Mouse (Mus musculus): ENCODE measurements around the gene Mtg2. TPM values are rescaled to one million over a fixed set of nuclear protein-coding genes. Genes with fewer than 3 reads are reported as not detected.

Mtg2 gene
- polyA plus RNA-seq, 1 experiment, result not detected

DNA sequence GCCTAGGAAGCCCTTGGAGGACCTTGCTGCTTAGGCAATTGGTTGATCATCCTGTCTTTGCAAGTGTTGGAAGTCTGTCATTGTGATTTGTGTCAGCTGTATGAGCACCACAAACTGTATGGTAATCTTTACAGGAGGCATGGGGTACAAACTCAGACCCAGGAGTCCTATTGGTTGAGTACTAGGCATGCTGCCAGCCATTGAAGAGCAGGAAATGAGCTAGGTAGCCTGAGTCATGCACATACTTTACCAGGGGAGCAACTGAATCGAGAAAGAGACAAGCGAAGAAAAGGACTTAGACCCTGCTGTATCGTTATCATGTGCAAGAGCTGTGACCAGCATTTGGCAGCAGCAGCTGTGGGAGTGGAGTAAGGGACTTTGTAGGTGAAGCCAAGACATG is 37.5 kb upstream of the Mtg2 start:
- Histone ChIP-seq H3K27ac (ENCODE audit: insufficient read depth, low read depth, low read length) (no peak overlapping the region), H3K4me1 (ENCODE audit: control insufficient read depth, insufficient read depth, low read length) (peaks cover 6% of the 10 kb centered on the region), H3K4me3 (ENCODE audit: insufficient read depth, low read depth, low read length) (no peak overlapping the region)
- TF ChIP-seq CTCF (IDR thresholded peaks at IDR 0.05; ENCODE audit: insufficient read depth, low read depth, low read length) (no peak), POLR2A (IDR thresholded peaks at IDR 0.05; ENCODE audit: insufficient read depth, low read depth, low read length) (no peak)
- WGBS, result 28% methylated on average over 3 of the region's 3 CpGs

DNA sequence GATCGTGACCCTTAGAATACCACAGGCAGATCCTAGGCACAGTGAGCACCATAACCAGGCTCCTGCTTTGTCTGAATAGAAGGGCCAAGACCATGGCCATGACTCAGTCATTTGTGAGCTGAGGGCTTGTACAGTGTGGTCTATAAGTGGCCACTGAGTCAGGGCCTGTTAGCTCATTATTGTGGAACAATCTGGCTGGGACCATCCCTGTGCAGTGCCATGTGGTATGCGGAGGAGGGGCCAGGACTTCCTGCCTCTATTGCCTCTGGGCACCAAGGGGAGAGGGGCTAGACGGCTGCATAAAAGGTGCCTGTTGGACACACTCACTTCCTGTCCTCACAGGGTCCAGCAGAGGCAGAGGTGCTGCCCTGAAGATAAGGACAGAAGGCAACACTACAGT is 36.4 kb upstream of the Mtg2 start:
- Histone ChIP-seq H3K4me1 (ENCODE audit: control insufficient read depth, insufficient read depth, low read length) (no peaks in the 10 kb centered on the region), H3K27ac (ENCODE audit: insufficient read depth, low read depth, low read length) (no peak overlapping the region), H3K4me3 (ENCODE audit: insufficient read depth, low read depth, low read length) (no peak overlapping the region)
- WGBS, result 73% methylated on average over 3 of the region's 3 CpGs
- TF ChIP-seq POLR2A (IDR thresholded peaks at IDR 0.05; ENCODE audit: insufficient read depth, low read depth, low read length) (no peak), CTCF (IDR thresholded peaks at IDR 0.05; ENCODE audit: insufficient read depth, low read depth, low read length) (no peak)

DNA sequence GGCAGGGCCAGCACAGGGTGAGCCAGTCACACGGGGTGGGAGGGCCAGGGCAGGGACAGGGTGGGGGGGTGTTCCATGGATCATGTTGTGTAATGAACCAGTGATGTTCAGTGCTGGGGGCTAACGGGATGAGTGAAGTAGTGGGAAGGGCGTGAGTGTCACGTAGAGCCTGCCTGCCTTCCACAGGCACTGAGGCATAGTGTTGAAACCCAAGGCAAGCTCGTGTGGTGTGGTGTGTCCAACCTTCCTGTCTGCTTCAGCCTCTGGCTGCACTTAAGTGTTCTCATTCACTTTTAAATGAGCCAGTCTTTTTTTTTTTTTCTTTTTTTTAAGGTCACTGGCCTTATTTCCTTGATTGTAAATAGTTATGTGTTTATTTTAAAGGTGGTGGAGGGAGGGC is 35.6 kb upstream of the Mtg2 start:
- Histone ChIP-seq H3K4me1 (ENCODE audit: control insufficient read depth, insufficient read depth, low read length) (no peaks in the 10 kb centered on the region), H3K27ac (ENCODE audit: insufficient read depth, low read depth, low read length) (no peak overlapping the region), H3K4me3 (ENCODE audit: insufficient read depth, low read depth, low read length) (no peak overlapping the region)
- 53% methylated on average over 5 of the region's 5 CpGs for WGBS
- TF ChIP-seq CTCF (IDR thresholded peaks at IDR 0.05; ENCODE audit: insufficient read depth, low read depth, low read length) (no peak), POLR2A (IDR thresholded peaks at IDR 0.05; ENCODE audit: insufficient read depth, low read depth, low read length) (no peak)

DNA sequence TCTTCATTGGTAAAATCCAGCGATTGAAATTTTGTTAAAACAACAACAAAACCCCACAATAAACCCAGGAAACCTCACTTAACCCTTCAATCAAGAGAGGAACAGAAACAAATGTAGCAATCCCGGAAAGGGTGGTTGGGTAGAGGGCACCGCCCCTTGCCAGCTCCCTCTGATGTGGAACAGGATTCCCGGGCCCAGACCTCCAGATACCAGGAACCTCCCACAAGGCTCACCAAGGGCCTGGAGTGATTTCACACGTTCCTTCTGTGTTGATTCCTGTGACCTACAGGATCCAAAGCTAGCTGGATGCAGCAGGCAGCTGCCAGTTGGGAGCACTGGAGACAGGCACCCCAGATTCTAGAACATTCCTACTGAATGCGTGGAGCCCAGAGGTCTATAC is 30.0 kb upstream of the Mtg2 start:
- H3K4me1 ChIP-seq (ENCODE audit: control insufficient read depth, insufficient read depth, low read length), result peaks cover 22% of the 10 kb centered on the region
- no peak for TF ChIP-seq CTCF (IDR thresholded peaks at IDR 0.05; ENCODE audit: insufficient read depth, low read depth, low read length)
- TF ChIP-seq POLR2A (IDR thresholded peaks at IDR 0.05; ENCODE audit: insufficient read depth, low read depth, low read length), result no peak
- no peak overlapping the region for H3K27ac ChIP-seq (ENCODE audit: insufficient read depth, low read depth, low read length)
- no peak overlapping the region for H3K4me3 ChIP-seq (ENCODE audit: insufficient read depth, low read depth, low read length)
- WGBS, result 39% methylated on average over 6 of the region's 6 CpGs

DNA sequence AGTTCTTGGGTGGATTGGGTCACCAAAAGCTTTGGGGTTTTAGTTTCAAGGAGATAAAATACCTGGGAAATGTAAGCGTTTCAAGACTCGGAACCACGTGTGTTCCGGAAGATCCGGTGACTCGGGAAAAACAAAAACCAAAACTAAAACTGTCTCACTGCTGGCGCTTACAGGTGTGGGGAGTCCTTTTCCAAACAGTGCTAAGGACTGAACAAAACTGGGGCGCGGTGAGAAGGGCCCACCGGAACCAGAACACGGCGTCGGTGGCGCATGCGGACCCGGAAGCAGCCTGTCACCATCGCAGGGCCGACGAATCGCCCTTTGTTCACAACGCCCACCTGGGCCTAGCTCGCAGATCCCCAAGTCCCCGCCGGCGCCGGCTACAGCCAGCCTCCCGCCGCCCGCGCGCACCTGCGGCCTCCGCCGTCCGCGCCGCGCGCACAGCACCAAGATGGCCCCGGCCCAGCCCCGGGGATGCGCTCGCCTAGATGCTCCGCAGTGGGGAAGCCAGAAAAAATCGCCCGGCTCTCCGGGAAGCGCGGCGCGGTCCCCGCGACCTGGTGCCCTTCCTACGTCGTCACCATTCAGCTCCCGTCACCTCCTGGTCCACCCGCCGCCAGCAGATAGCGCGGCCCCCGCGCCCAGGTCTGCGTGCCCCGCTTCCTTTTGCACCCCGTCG is 28.7 kb upstream of the Mtg2 start:
- H3K4me1 ChIP-seq (ENCODE audit: control insufficient read depth, insufficient read depth, low read length), result peaks cover 22% of the 10 kb centered on the region
- WGBS, result under 1% methylated on average over 66 of the region's 66 CpGs
- H3K27ac ChIP-seq (ENCODE audit: insufficient read depth, low read depth, low read length), result peak overlapping the region; percentile 87
- TF ChIP-seq CTCF (IDR thresholded peaks at IDR 0.05; ENCODE audit: insufficient read depth, low read depth, low read length) (no peak), POLR2A (IDR thresholded peaks at IDR 0.05; ENCODE audit: insufficient read depth, low read depth, low read length) (no peak)
- peak overlapping the region; percentile 86 for H3K4me3 ChIP-seq (ENCODE audit: insufficient read depth, low read depth, low read length)

DNA sequence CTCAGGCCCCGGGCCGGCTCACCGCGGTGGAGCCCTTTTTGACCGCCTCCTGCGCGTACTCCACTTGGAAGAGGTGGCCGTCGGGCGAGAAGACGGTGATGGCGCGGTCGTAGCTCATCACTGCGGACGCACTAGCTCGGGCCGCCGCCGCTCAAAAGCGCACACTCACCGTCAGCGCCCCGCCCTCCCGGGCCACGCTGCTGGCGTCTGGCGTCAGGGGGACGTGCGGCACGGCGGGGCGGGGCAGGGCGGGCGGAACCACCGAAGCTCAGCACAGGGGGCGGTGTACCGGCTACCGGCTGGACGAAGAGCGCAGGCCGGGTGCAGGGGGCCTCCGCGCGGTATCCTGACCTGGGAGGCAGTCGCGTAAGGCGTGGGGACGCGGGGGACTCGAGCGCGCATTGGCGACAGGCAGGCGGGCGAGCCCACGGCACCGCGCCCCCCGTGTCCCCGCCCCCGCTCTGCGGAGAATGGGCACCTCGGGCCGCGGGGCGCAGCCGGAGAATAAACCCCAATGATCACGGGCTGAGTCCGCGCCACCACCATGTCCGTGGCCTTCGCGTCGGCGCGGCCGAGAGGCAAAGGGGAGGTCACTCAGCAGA is 28.0 kb upstream of the Mtg2 start, which contains the start of the genes Psma7 and Ss18l1:
Gene Psma7 (minus strand): TSS at position 178 of the 602 bp plus-strand sequence.
Gene Ss18l1 (plus strand): TSS at position 254 of the 602 bp plus-strand sequence.
- no peak; the same call in 1 of the 2 replicates for TF ChIP-seq CTCF (IDR thresholded peaks at IDR 0.05; ENCODE audit: insufficient read depth, low read depth, low read length)
- TF ChIP-seq POLR2A (IDR thresholded peaks at IDR 0.05; ENCODE audit: insufficient read depth, low read depth, low read length), result peak; percentile 61
- H3K4me1 ChIP-seq (ENCODE audit: control insufficient read depth, insufficient read depth, low read length), result peaks cover 22% of the 10 kb centered on the region
- H3K27ac ChIP-seq (ENCODE audit: insufficient read depth, low read depth, low read length), result peak within 1 kb of the TSS; percentile 88
- H3K4me3 ChIP-seq (ENCODE audit: insufficient read depth, low read depth, low read length), result peak within 1 kb of the TSS; percentile 86
- WGBS, result under 1% methylated on average over 78 of the region's 78 CpGs

DNA sequence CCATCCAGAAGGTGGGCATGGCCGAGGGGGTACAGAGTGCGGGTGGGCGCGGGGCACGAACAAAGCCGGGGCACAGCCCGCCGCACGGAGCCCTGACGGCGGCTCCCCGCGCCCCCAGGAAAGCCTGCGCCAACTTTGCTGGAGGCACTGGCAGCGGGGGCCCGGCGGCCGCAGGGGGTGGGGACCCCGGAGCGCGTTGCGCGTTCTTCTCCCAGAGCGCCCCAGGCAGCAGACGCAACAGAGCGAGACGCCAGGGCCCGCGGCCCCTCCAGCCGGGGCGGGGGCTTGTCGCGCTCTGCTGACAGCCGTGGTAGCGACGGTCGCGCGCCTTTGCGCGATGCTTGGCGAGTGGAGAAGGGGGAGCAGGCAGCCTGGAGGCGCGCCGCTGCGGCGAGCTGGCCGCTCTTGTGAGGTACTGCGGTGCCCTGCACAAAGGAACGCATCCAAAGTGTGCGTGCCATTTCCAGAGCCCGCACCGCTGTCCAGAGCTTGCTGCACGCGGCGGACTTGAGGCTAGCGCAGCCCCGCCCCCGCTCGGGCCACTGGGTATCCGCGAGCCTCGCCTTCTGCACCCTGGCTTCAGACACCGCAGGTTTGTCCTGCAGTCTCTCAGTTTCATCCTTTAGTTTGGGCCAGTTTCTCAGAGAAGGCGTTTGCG is 27.4 kb upstream of the Mtg2 start:
- Histone ChIP-seq H3K4me1 (ENCODE audit: control insufficient read depth, insufficient read depth, low read length) (peaks cover 22% of the 10 kb centered on the region), H3K27ac (ENCODE audit: insufficient read depth, low read depth, low read length) (peak overlapping the region; percentile 88), H3K4me3 (ENCODE audit: insufficient read depth, low read depth, low read length) (peak overlapping the region; percentile 86)
- no peak for TF ChIP-seq CTCF (IDR thresholded peaks at IDR 0.05; ENCODE audit: insufficient read depth, low read depth, low read length)
- peak; percentile 26; the same call in 1 of the 2 replicates for TF ChIP-seq POLR2A (IDR thresholded peaks at IDR 0.05; ENCODE audit: insufficient read depth, low read depth, low read length)
- under 1% methylated on average over 66 of the region's 66 CpGs for WGBS

DNA sequence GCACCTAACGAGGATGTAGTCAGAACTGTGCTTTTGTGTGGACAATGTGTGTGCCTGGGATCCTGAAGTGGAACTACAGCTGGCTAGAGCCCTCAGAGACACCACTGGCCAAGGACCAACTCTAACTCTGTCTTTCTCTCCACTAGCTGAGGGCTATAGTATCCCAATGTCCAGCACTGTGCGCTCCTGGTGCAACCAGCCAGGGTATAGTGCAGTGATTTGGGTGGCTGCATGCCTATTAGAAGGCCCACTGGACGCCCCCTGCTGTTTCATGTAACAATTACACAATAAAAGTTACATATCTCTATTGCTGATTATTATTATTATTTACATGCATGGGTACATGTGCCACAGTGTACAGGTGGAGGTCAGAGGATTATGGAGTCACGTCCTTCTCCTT is 25.1 kb upstream of the Mtg2 start:
- 44% methylated on average over 4 of the region's 4 CpGs for WGBS
- H3K27ac ChIP-seq (ENCODE audit: insufficient read depth, low read depth, low read length), result no peak overlapping the region
- TF ChIP-seq CTCF (IDR thresholded peaks at IDR 0.05; ENCODE audit: insufficient read depth, low read depth, low read length), result no peak
- no peak for TF ChIP-seq POLR2A (IDR thresholded peaks at IDR 0.05; ENCODE audit: insufficient read depth, low read depth, low read length)
- H3K4me1 ChIP-seq (ENCODE audit: control insufficient read depth, insufficient read depth, low read length), result peaks cover 22% of the 10 kb centered on the region
- no peak overlapping the region for H3K4me3 ChIP-seq (ENCODE audit: insufficient read depth, low read depth, low read length)

DNA sequence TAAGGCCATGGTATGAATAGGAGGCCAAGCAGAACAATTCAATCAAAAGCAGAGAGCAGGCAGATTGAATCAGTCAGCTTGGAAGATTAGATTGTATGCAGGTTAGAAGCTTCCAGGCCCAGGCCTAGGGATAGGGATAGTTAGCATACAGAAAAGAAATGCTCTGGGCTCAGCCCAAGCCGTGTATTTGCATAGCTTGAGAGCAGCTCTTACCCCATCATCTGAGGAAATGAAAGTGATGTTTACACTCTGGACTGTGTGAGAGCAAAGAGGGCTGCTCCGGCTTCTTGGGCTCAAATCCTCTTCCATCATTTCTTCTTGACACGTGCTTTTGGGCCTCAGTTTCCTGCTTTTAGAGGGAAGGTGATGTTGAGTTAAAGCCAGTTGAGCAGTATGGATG is 22.8 kb upstream of the Mtg2 start:
- Histone ChIP-seq H3K4me3 (ENCODE audit: insufficient read depth, low read depth, low read length) (no peak overlapping the region), H3K27ac (ENCODE audit: insufficient read depth, low read depth, low read length) (no peak overlapping the region), H3K4me1 (ENCODE audit: control insufficient read depth, insufficient read depth, low read length) (peaks cover 24% of the 10 kb centered on the region)
- TF ChIP-seq CTCF (IDR thresholded peaks at IDR 0.05; ENCODE audit: insufficient read depth, low read depth, low read length) (no peak), POLR2A (IDR thresholded peaks at IDR 0.05; ENCODE audit: insufficient read depth, low read depth, low read length) (no peak)
- WGBS, result 93% methylated on average over 3 of the region's 3 CpGs
